In genomic region chrX:163908003-163908336, GRCm38 (mm10) we compare ENCODE assay signal across 8 mouse cellular contexts. TPM values are rescaled to one million over a fixed set of nuclear protein-coding genes. Genes with fewer than 3 reads are reported as not detected.
DNase-seq lines count a peak whose midpoint lies in the region; ATAC-seq and TF ChIP-seq lines count a peak whose summit lies in the region.

No protein-coding gene starts in this region.

- ATAC-seq in embryonic facial prominence, embryonic 15.5 days (ENCODE audit: insufficient number of reproducible peaks, low FRiP score, low TSS enrichment, low read depth), result no peak
- ATAC-seq in limb, embryonic 13.5 days (ENCODE audit: low FRiP score, low read depth), result no peak
- no peak for ATAC-seq in neural tube, embryonic 14.5 days (ENCODE audit: low read depth)

- H3K4me2 ChIP-seq in embryonic facial prominence, embryonic 15.5 days (replicated peaks), result peak overlapping the region; percentile 46
- peak overlapping the region; percentile 59 for H3K4me2 ChIP-seq in limb, embryonic 13.5 days (replicated peaks)
- H3K4me2 ChIP-seq in neural tube, embryonic 14.5 days (ENCODE audit: low read depth, low read length), result peak overlapping the region; percentile 50

- no peaks in the 10 kb centered on the region for H3K36me3 ChIP-seq in liver, adult 2 months (ENCODE audit: control insufficient read depth, insufficient read depth, low read length)
- no peaks in the 10 kb centered on the region for H3K36me3 ChIP-seq in embryonic facial prominence, embryonic 15.5 days
- no peaks in the 10 kb centered on the region for H3K36me3 ChIP-seq in limb, embryonic 13.5 days
- H3K36me3 ChIP-seq in neural tube, embryonic 14.5 days (ENCODE audit: control insufficient read depth, insufficient read depth, low read length), result no peaks in the 10 kb centered on the region

- no peaks in the 10 kb centered on the region for H3K79me2 ChIP-seq in liver, adult 2 months (ENCODE audit: control insufficient read depth, insufficient read depth, low read length)

- no peaks in the 10 kb centered on the region for H3K9me3 ChIP-seq in embryonic facial prominence, embryonic 15.5 days (replicated peaks)
- no peaks in the 10 kb centered on the region for H3K9me3 ChIP-seq in limb, embryonic 13.5 days
- no peaks in the 10 kb centered on the region for H3K9me3 ChIP-seq in neural tube, embryonic 14.5 days (ENCODE audit: control insufficient read depth, low read length)

- H3K4me1 ChIP-seq in liver, adult 2 months (ENCODE audit: control insufficient read depth, insufficient read depth, low read length), result no peaks in the 10 kb centered on the region
- no peaks in the 10 kb centered on the region for H3K4me1 ChIP-seq in embryonic facial prominence, embryonic 15.5 days
- H3K4me1 ChIP-seq in limb, embryonic 13.5 days, result no peaks in the 10 kb centered on the region
- no peaks in the 10 kb centered on the region for H3K4me1 ChIP-seq in neural tube, embryonic 14.5 days (ENCODE audit: control insufficient read depth, insufficient read depth, low read length)

- H3K27ac ChIP-seq in liver, adult 2 months (replicated peaks; ENCODE audit: insufficient read depth, low read depth, low read length), result no peak overlapping the region
- peak overlapping the region; percentile 88 for H3K27ac ChIP-seq in embryonic facial prominence, embryonic 15.5 days (replicated peaks)
- H3K27ac ChIP-seq in limb, embryonic 13.5 days, result peak overlapping the region; percentile 82; the same call in 1 of the 2 replicates
- peak overlapping the region; percentile 80 for H3K27ac ChIP-seq in neural tube, embryonic 14.5 days (ENCODE audit: low read depth, low read length)

- no peak for DNase-seq in liver, adult 2 months (ENCODE audit: extremely low read depth, low read depth, low spot score)
- no peak for DNase-seq in liver
- no peak for DNase-seq in adrenal gland, postnatal 25 days
- no peak for DNase-seq in natural killer cell, adult 2 months (ENCODE audit: low spot score in 2 of 2)
- no peak for DNase-seq in cerebellum, adult 9-10 months

- TF ChIP-seq POLR2A in liver, adult 2 months (IDR thresholded peaks at IDR 0.05; ENCODE audit: extremely low read depth, insufficient read depth, low read length), result no peak

- no peak overlapping the region for H3K9ac ChIP-seq in liver, adult 2 months (ENCODE audit: low read depth, low read length)
- H3K9ac ChIP-seq in embryonic facial prominence, embryonic 15.5 days, result no peak overlapping the region
- H3K9ac ChIP-seq in limb, embryonic 13.5 days, result peak overlapping the region; percentile 58
- peak overlapping the region; percentile 51; the same call in 1 of the 2 replicates for H3K9ac ChIP-seq in neural tube, embryonic 14.5 days (replicated peaks; ENCODE audit: low read depth, low read length)

- WGBS in liver, adult 2 months, result 5% methylated on average over 8 of the region's 8 CpGs
- WGBS in embryonic facial prominence, embryonic 15.5 days, result 24% methylated on average over 8 of the region's 8 CpGs
- 17% methylated on average over 8 of the region's 8 CpGs for WGBS in limb, embryonic 13.5 days
- 26% methylated on average over 8 of the region's 8 CpGs for WGBS in neural tube, embryonic 14.5 days

- no peaks in the 10 kb centered on the region for H3K27me3 ChIP-seq in liver, adult 2 months (ENCODE audit: control insufficient read depth, insufficient read depth, low read length)
- no peaks in the 10 kb centered on the region for H3K27me3 ChIP-seq in embryonic facial prominence, embryonic 15.5 days
- H3K27me3 ChIP-seq in limb, embryonic 13.5 days, result peaks cover 9% of the 10 kb centered on the region; the same call in 1 of the 2 replicates
- H3K27me3 ChIP-seq in neural tube, embryonic 14.5 days (ENCODE audit: control insufficient read depth, insufficient read depth, low read length), result no peaks in the 10 kb centered on the region

- H3K4me3 ChIP-seq in liver, adult 2 months (ENCODE audit: insufficient read depth, low read depth, low read length), result peak overlapping the region; percentile 92
- H3K4me3 ChIP-seq in embryonic facial prominence, embryonic 15.5 days (replicated peaks), result peak overlapping the region; percentile 63
- peak overlapping the region; percentile 63 for H3K4me3 ChIP-seq in limb, embryonic 13.5 days
- peak overlapping the region; percentile 58 for H3K4me3 ChIP-seq in neural tube, embryonic 14.5 days (ENCODE audit: low read depth, low read length)

- no peak for TF ChIP-seq CTCF in liver, adult 2 months (IDR thresholded peaks at IDR 0.05; ENCODE audit: low read depth, low read length)

RNA-seq across cellular contexts. Expression of gene Ap1s2, which starts 0.8 kb away (rescaled TPM):
- total RNA-seq in liver, adult 2 months (2014; rRNA removed), result 2.4 and 2.7 TPM in 2 replicates
- polyA plus RNA-seq in liver, adult 2 months (2012; rRNA removed), result 0.19 and 0.26 TPM in 2 replicates
- polyA plus RNA-seq in embryonic facial prominence, embryonic 15.5 days (2015; fragmentation: Nextera tagmentation; extraction: Ambion mirVana), result 30.7 and 31.8 TPM in 2 replicates
- 29.2 and 30.5 TPM in 2 replicates for polyA plus RNA-seq in limb, embryonic 13.5 days (2015; fragmentation: Nextera tagmentation; extraction: Ambion mirVana)
- polyA plus RNA-seq in neural tube, embryonic 14.5 days (2014; fragmentation: Nextera tagmentation; extraction: Ambion mirVana), result 136 and 198 TPM in 2 replicates
- 15.2 and 16.9 TPM in 2 replicates for total RNA-seq in adrenal gland, postnatal 25 days (2021)

RNA-seq across cellular contexts. Expression of gene Zrsr2, which starts 50.5 kb away (rescaled TPM):
- 6.7 and 6.8 TPM in 2 replicates for total RNA-seq in liver, adult 2 months (2014; rRNA removed)
- 4.9 and 5.4 TPM in 2 replicates for polyA plus RNA-seq in liver, adult 2 months (2012; rRNA removed)
- polyA plus RNA-seq in embryonic facial prominence, embryonic 15.5 days (2015; fragmentation: Nextera tagmentation; extraction: Ambion mirVana), result 55.7 and 61.5 TPM in 2 replicates
- 66.5 and 75.1 TPM in 2 replicates for polyA plus RNA-seq in limb, embryonic 13.5 days (2015; fragmentation: Nextera tagmentation; extraction: Ambion mirVana)
- polyA plus RNA-seq in neural tube, embryonic 14.5 days (2014; fragmentation: Nextera tagmentation; extraction: Ambion mirVana), result 51.3 and 55.5 TPM in 2 replicates
- 26.7 and 36.2 TPM in 2 replicates for total RNA-seq in adrenal gland, postnatal 25 days (2021)

Comparison
In these comparisons a context has a peak if more than half of its experiments do, and no peak if none do; other contexts are left out.
1. H3K9ac ChIP-seq: peak in limb, embryonic 13.5 days (single experiment) and neural tube, embryonic 14.5 days (single experiment); none in liver, adult 2 months (single experiment) and embryonic facial prominence, embryonic 15.5 days (single experiment).
2. RNA of gene Ap1s2, which starts 0.8 kb away (polyA plus RNA-seq): 136 to 198 TPM in neural tube, embryonic 14.5 days, 30.7 to 31.8 TPM in embryonic facial prominence, embryonic 15.5 days and 29.2 to 30.5 TPM in limb, embryonic 13.5 days; 0.19 to 0.26 TPM in liver, adult 2 months; every median in the first group is over 10 times any median in the second.
3. Peak in every context shown above with its lines, with median percentiles within 50 percentile points of each other: H3K4me3 ChIP-seq and H3K4me2 ChIP-seq.